ENCODE assay signal across 8 mouse cellular contexts in genomic region chr2:131234970-131235635, GRCm38 (mm10). TPM values are rescaled to one million over a fixed set of nuclear protein-coding genes. Genes with fewer than 3 reads are reported as not detected.
A peak's percentile ranks its signal among the peaks of the same experiment; 100 is the strongest.
DNase-seq lines count a peak whose midpoint lies in the region; ATAC-seq and TF ChIP-seq lines count a peak whose summit lies in the region.

No protein-coding gene starts in this region.

- no peak for ATAC-seq in forebrain, postnatal 0 days
- ATAC-seq in common myeloid progenitor, adult 5-6 weeks (replicated peaks; ENCODE audit: low read depth, poor library complexity, severe bottlenecking): peak; percentile 33
- ATAC-seq in intestine, embryonic 14.5 days (replicated peaks; ENCODE audit: low FRiP score, low TSS enrichment, low read depth): no peak
- ATAC-seq in liver, embryonic 15.5 days (ENCODE audit: insufficient read depth): no peak

- H3K27ac ChIP-seq in forebrain, embryonic 10.5 days: no peak overlapping the region
- no peak overlapping the region for H3K27ac ChIP-seq in forebrain, postnatal 0 days (ENCODE audit: low read depth, low read length)
- H3K27ac ChIP-seq in intestine, embryonic 14.5 days (ENCODE audit: low read depth): no peak overlapping the region
- peak overlapping the region; percentile 96 for H3K27ac ChIP-seq in liver, embryonic 15.5 days (replicated peaks)
- peak overlapping the region; percentile 86 for H3K27ac ChIP-seq in small intestine, adult 2 months (ENCODE audit: insufficient read depth, low read depth, low read length)

- no peak for TF ChIP-seq CTCF in forebrain, postnatal 0 days (IDR thresholded peaks at IDR 0.05; ENCODE audit: low read depth)
- no peak for TF ChIP-seq CTCF in small intestine, adult 2 months (IDR thresholded peaks at IDR 0.05; ENCODE audit: extremely low read depth, insufficient read length, insufficient replicate concordance, low read depth, low read length)

- H3K4me3 ChIP-seq in forebrain, embryonic 10.5 days: peak overlapping the region; percentile 71; the same call in 1 of the 2 replicates
- no peak overlapping the region for H3K4me3 ChIP-seq in forebrain, postnatal 0 days (ENCODE audit: low read depth, low read length)
- peak overlapping the region; percentile 67; the same call in 1 of the 2 replicates for H3K4me3 ChIP-seq in intestine, embryonic 14.5 days (ENCODE audit: low read depth, low read length)
- peak overlapping the region; percentile 76 for H3K4me3 ChIP-seq in liver, embryonic 15.5 days (replicated peaks)
- H3K4me3 ChIP-seq in small intestine, adult 2 months (ENCODE audit: low read depth, low read length): peak overlapping the region; percentile 83

- H3K4me1 ChIP-seq in forebrain, embryonic 10.5 days: peaks cover 35% of the 10 kb centered on the region
- H3K4me1 ChIP-seq in forebrain, postnatal 0 days (ENCODE audit: insufficient read depth): peaks cover 9% of the 10 kb centered on the region; the same call in 1 of the 2 replicates
- H3K4me1 ChIP-seq in intestine, embryonic 14.5 days (replicated peaks; ENCODE audit: control insufficient read depth, insufficient read depth, low read length): peaks cover 18% of the 10 kb centered on the region
- H3K4me1 ChIP-seq in liver, embryonic 15.5 days (replicated peaks): peaks cover 68% of the 10 kb centered on the region
- peaks cover 13% of the 10 kb centered on the region for H3K4me1 ChIP-seq in small intestine, adult 2 months (ENCODE audit: control insufficient read depth, insufficient read depth, insufficient read length, low read length)

- H3K27me3 ChIP-seq in forebrain, embryonic 10.5 days (ENCODE audit: poor library complexity, severe bottlenecking): no peaks in the 10 kb centered on the region
- no peaks in the 10 kb centered on the region for H3K27me3 ChIP-seq in forebrain, postnatal 0 days (ENCODE audit: insufficient read depth, low read length)
- H3K27me3 ChIP-seq in intestine, embryonic 14.5 days (replicated peaks; ENCODE audit: control insufficient read depth, insufficient read depth, low read length): no peaks in the 10 kb centered on the region
- no peaks in the 10 kb centered on the region for H3K27me3 ChIP-seq in liver, embryonic 15.5 days
- H3K27me3 ChIP-seq in small intestine, adult 2 months (ENCODE audit: control insufficient read depth, insufficient read depth, low read length): no peaks in the 10 kb centered on the region

- no peak for TF ChIP-seq POLR2A in small intestine, adult 2 months (IDR thresholded peaks at IDR 0.05; ENCODE audit: low read depth, low read length)

- H3K9ac ChIP-seq in forebrain, postnatal 0 days: no peak overlapping the region
- peak overlapping the region; percentile 69; the same call in 1 of the 2 replicates for H3K9ac ChIP-seq in intestine, embryonic 14.5 days (ENCODE audit: low read length)
- peak overlapping the region; percentile 89 for H3K9ac ChIP-seq in liver, embryonic 15.5 days

- DNase-seq in forebrain, embryonic 10.5 days (ENCODE audit: extremely low spot score, low spot score): no peak
- DNase-seq in forebrain, postnatal 0 days: no peak
- no peak for DNase-seq in intestine, embryonic 14.5 days (ENCODE audit: low spot score)
- no peak for DNase-seq in cerebellum, postnatal 36 days
- no peak for DNase-seq in layer of hippocampus, postnatal 14 days (ENCODE audit: low spot score in 2 of 2)

- WGBS in forebrain, embryonic 10.5 days: 82% methylated on average over 7 of the region's 7 CpGs
- WGBS in forebrain, postnatal 0 days: 78% methylated on average over 7 of the region's 7 CpGs
- 71% methylated on average over 7 of the region's 7 CpGs for WGBS in intestine, embryonic 14.5 days
- WGBS in liver, embryonic 15.5 days (ENCODE audit: insufficient replicate concordance): 34% methylated on average over 7 of the region's 7 CpGs
- 34% methylated on average over 7 of the region's 7 CpGs for WGBS in small intestine, adult 2 months

- no peak overlapping the region for H3K4me2 ChIP-seq in forebrain, postnatal 0 days (ENCODE audit: low read depth)
- peak overlapping the region; percentile 97 for H3K4me2 ChIP-seq in intestine, embryonic 14.5 days (ENCODE audit: low read length)
- H3K4me2 ChIP-seq in liver, embryonic 15.5 days: peak overlapping the region; percentile 85

- H3K9me3 ChIP-seq in forebrain, embryonic 10.5 days: no peaks in the 10 kb centered on the region
- H3K9me3 ChIP-seq in forebrain, postnatal 0 days (ENCODE audit: low read length): no peaks in the 10 kb centered on the region
- no peaks in the 10 kb centered on the region for H3K9me3 ChIP-seq in intestine, embryonic 14.5 days (ENCODE audit: control insufficient read depth, low read length)
- H3K9me3 ChIP-seq in liver, embryonic 15.5 days (replicated peaks): no peaks in the 10 kb centered on the region

- peaks cover 31% of the 10 kb centered on the region for H3K36me3 ChIP-seq in forebrain, embryonic 10.5 days (replicated peaks)
- H3K36me3 ChIP-seq in forebrain, postnatal 0 days (ENCODE audit: insufficient read depth): no peaks in the 10 kb centered on the region
- H3K36me3 ChIP-seq in intestine, embryonic 14.5 days (ENCODE audit: control insufficient read depth, insufficient read depth, low read length): peaks cover 16% of the 10 kb centered on the region
- peaks cover 44% of the 10 kb centered on the region for H3K36me3 ChIP-seq in liver, embryonic 15.5 days (replicated peaks)
- peaks cover 10% of the 10 kb centered on the region for H3K36me3 ChIP-seq in small intestine, adult 2 months (ENCODE audit: control insufficient read depth, insufficient read depth, low read length)

RNA-seq across cellular contexts. Expression of gene Mavs, which starts 1.2 kb away (rescaled TPM):
- 19.7 and 20.1 TPM in 2 replicates for polyA plus RNA-seq in forebrain, embryonic 10.5 days (2016; fragmentation: Nextera tagmentation; extraction: Ambion mirVana)
- 3.8 and 5.7 TPM in 2 replicates for total RNA-seq in forebrain, postnatal 0 days (2014; rRNA removed)
- polyA plus RNA-seq in forebrain, postnatal 0 days (2015; fragmentation: Nextera tagmentation; extraction: Ambion mirVana): 3.5 and 5.0 TPM in 2 replicates
- total RNA-seq in common myeloid progenitor, adult 5-6 weeks (2017): 15.8 and 16.5 TPM in 2 replicates
- 19.1 and 19.8 TPM in 2 replicates for polyA plus RNA-seq in intestine, embryonic 14.5 days (2014; fragmentation: Nextera tagmentation; extraction: Ambion mirVana)
- 29.8 and 33.5 TPM in 2 replicates for polyA plus RNA-seq in liver, embryonic 15.5 days (2015; fragmentation: Nextera tagmentation; extraction: Ambion mirVana)
- polyA plus RNA-seq in small intestine, adult 2 months (2012; rRNA removed): 49.8 and 80.8 TPM in 2 replicates
- 1 to 10 TPM; 8.4 to 9.9 TPM for total RNA-seq in layer of hippocampus, postnatal 14 days (2021)

RNA-seq across cellular contexts. Expression of gene Pank2, which starts 27.2 kb away (rescaled TPM):
- 38.9 and 44.8 TPM in 2 replicates for polyA plus RNA-seq in forebrain, embryonic 10.5 days (2016; fragmentation: Nextera tagmentation; extraction: Ambion mirVana)
- total RNA-seq in forebrain, postnatal 0 days (2014; rRNA removed): 41.9 and 44.9 TPM in 2 replicates
- 28.6 and 33.5 TPM in 2 replicates for polyA plus RNA-seq in forebrain, postnatal 0 days (2015; fragmentation: Nextera tagmentation; extraction: Ambion mirVana)
- 57.3 and 72.4 TPM in 2 replicates for total RNA-seq in common myeloid progenitor, adult 5-6 weeks (2017)
- 35.9 and 37.6 TPM in 2 replicates for polyA plus RNA-seq in intestine, embryonic 14.5 days (2014; fragmentation: Nextera tagmentation; extraction: Ambion mirVana)
- 21.7 and 22.0 TPM in 2 replicates for polyA plus RNA-seq in liver, embryonic 15.5 days (2015; fragmentation: Nextera tagmentation; extraction: Ambion mirVana)
- 6.6 and 11.1 TPM in 2 replicates for polyA plus RNA-seq in small intestine, adult 2 months (2012; rRNA removed)
- 10 to 100 TPM; 58.3 to 60.1 TPM for total RNA-seq in layer of hippocampus, postnatal 14 days (2021)

RNA-seq across cellular contexts. Expression of gene Ap5s1, which starts 28.2 kb away (rescaled TPM):
- polyA plus RNA-seq in forebrain, embryonic 10.5 days (2016; fragmentation: Nextera tagmentation; extraction: Ambion mirVana): 23.2 and 26.9 TPM in 2 replicates
- 37.4 and 40.7 TPM in 2 replicates for total RNA-seq in forebrain, postnatal 0 days (2014; rRNA removed)
- polyA plus RNA-seq in forebrain, postnatal 0 days (2015; fragmentation: Nextera tagmentation; extraction: Ambion mirVana): 36.1 and 36.8 TPM in 2 replicates
- 2.4 and 2.6 TPM in 2 replicates for total RNA-seq in common myeloid progenitor, adult 5-6 weeks (2017)
- 23.4 and 23.8 TPM in 2 replicates for polyA plus RNA-seq in intestine, embryonic 14.5 days (2014; fragmentation: Nextera tagmentation; extraction: Ambion mirVana)
- 16.6 and 18.3 TPM in 2 replicates for polyA plus RNA-seq in liver, embryonic 15.5 days (2015; fragmentation: Nextera tagmentation; extraction: Ambion mirVana)
- polyA plus RNA-seq in small intestine, adult 2 months (2012; rRNA removed): 37.1 and 90.0 TPM in 2 replicates
- total RNA-seq in layer of hippocampus, postnatal 14 days (2021): 10 to 100 TPM; 25.4 to 26.2 TPM

RNA-seq across cellular contexts. Expression of gene Spef1, which starts 48.0 kb away (rescaled TPM):
- 4.4 and 4.6 TPM in 2 replicates for polyA plus RNA-seq in forebrain, embryonic 10.5 days (2016; fragmentation: Nextera tagmentation; extraction: Ambion mirVana)
- 19.6 and 26.2 TPM in 2 replicates for total RNA-seq in forebrain, postnatal 0 days (2014; rRNA removed)
- polyA plus RNA-seq in forebrain, postnatal 0 days (2015; fragmentation: Nextera tagmentation; extraction: Ambion mirVana): 7.7 and 9.7 TPM in 2 replicates
- total RNA-seq in common myeloid progenitor, adult 5-6 weeks (2017): 2.7 and 4.7 TPM in 2 replicates
- polyA plus RNA-seq in intestine, embryonic 14.5 days (2014; fragmentation: Nextera tagmentation; extraction: Ambion mirVana): 5.8 and 6.4 TPM in 2 replicates
- 1.6 and 1.8 TPM in 2 replicates for polyA plus RNA-seq in liver, embryonic 15.5 days (2015; fragmentation: Nextera tagmentation; extraction: Ambion mirVana)
- polyA plus RNA-seq in small intestine, adult 2 months (2012; rRNA removed): 5.6 and 8.2 TPM in 2 replicates
- 10 to 100 TPM; 16.2 to 18.0 TPM for total RNA-seq in layer of hippocampus, postnatal 14 days (2021)

RNA-seq across cellular contexts. Expression of gene Cdc25b, which starts 48.4 kb away (rescaled TPM):
- 65.9 and 79.3 TPM in 2 replicates for polyA plus RNA-seq in forebrain, embryonic 10.5 days (2016; fragmentation: Nextera tagmentation; extraction: Ambion mirVana)
- 10.6 and 11.7 TPM in 2 replicates for total RNA-seq in forebrain, postnatal 0 days (2014; rRNA removed)
- polyA plus RNA-seq in forebrain, postnatal 0 days (2015; fragmentation: Nextera tagmentation; extraction: Ambion mirVana): 12.4 and 15.2 TPM in 2 replicates
- total RNA-seq in common myeloid progenitor, adult 5-6 weeks (2017): 13.3 and 15.8 TPM in 2 replicates
- polyA plus RNA-seq in intestine, embryonic 14.5 days (2014; fragmentation: Nextera tagmentation; extraction: Ambion mirVana): 51.8 and 61.0 TPM in 2 replicates
- 236 and 279 TPM in 2 replicates for polyA plus RNA-seq in liver, embryonic 15.5 days (2015; fragmentation: Nextera tagmentation; extraction: Ambion mirVana)
- 11.6 and 22.4 TPM in 2 replicates for polyA plus RNA-seq in small intestine, adult 2 months (2012; rRNA removed)
- total RNA-seq in layer of hippocampus, postnatal 14 days (2021): 10 to 100 TPM; 17.3 to 20.8 TPM

Comparison
In these comparisons a context has a peak if more than half of its experiments do, and no peak if none do; other contexts are left out.
1. H3K27ac ChIP-seq: peak in liver, embryonic 15.5 days (single experiment) and small intestine, adult 2 months (single experiment); none in forebrain, embryonic 10.5 days (single experiment), forebrain, postnatal 0 days (single experiment) and intestine, embryonic 14.5 days (single experiment).